Mouse (Mus musculus): ENCODE results near the gene Itm2b. TPM values are rescaled to one million over a fixed set of nuclear protein-coding genes. Genes with fewer than 3 reads are reported as not detected.

Gene Itm2b
- total RNA-seq, 2 experiments from 2014 or later, result 408 to 439 TPM

- DNase-seq, result no peak
Observed at GRCm38 (mm10) chr14:73323965-73324364, 61.1 kb downstream of the Itm2b start.

- DNase-seq, result no peak
Observed at GRCm38 (mm10) chr14:73322142-73322541, 62.9 kb downstream of the Itm2b start.

GRCm38 (mm10) chr14:73316933-73317332 lies 68.2 kb downstream of the Itm2b start:
- no peak for DNase-seq

GRCm38 (mm10) chr14:73313864-73314263 lies 71.2 kb downstream of the Itm2b start:
- no peak for DNase-seq

- no peak for DNase-seq
Observed at GRCm38 (mm10) chr14:73313396-73313795, 71.7 kb downstream of the Itm2b start.

- no peak for DNase-seq
Observed at GRCm38 (mm10) chr14:73312909-73313308, 72.2 kb downstream of the Itm2b start.

Other genes starting within 250 kb of the Itm2b start
- gene Lpar6, start 147.4 kb downstream of the Itm2b start, total RNA-seq (2021), result 1 to 10 TPM; 3.0 to 3.1 TPM
- 10 to 100 TPM; 24.7 to 31.0 TPM for gene Rb1, start 59.5 kb downstream of the Itm2b start, total RNA-seq (2021)
- 10 to 100 TPM; 19.4 to 19.5 TPM for gene Med4, start 124.7 kb upstream of the Itm2b start, total RNA-seq (2021)
- gene Sucla2, start 140.0 kb upstream of the Itm2b start, total RNA-seq (2021), result 100 to 1,000 TPM; 410 to 502 TPM
- gene Nudt15, start 163.0 kb upstream of the Itm2b start, total RNA-seq (2021), result 1 to 10 TPM; 6.8 to 7.1 TPM